Mouse (Mus musculus) CH12.LX (cell line): ENCODE measurements at regions not wholly inside any gene's neighbourhood (a gene's known extent, or its start where the extent isn't known, plus 50 kb on each side); places are given as distances from the start of the nearest gene placed in this dataset.

ENCODE experiments used
- DNase-seq: peaks from one replicate; pipeline ENCODE4 v3.0.0-alpha.2; 2013; ENCODE audit errors: extremely low read depth
- H3K27ac ChIP-seq: 2 replicates; pipeline ENCODE4 v1.5.1; 2012; ENCODE audit warnings: low read depth, mild to moderate bottlenecking, control low read depth, moderate library complexity; ENCODE audit not compliant: insufficient read depth
- H3K27me3 ChIP-seq: replicated peaks from 2 replicates; pipeline ENCODE3; 2012; ENCODE audit warnings: inconsistent platforms
- H3K36me3 ChIP-seq, 2 experiments: replicated peaks in 1 of 2; 2 replicates each; pipeline versions ENCODE3 to v1.6.1; 2012; ENCODE audit warnings: inconsistent platforms in 1 of 2, low read length in 1 of 2, mild to moderate bottlenecking in 1 of 2, mixed read lengths in 1 of 2, moderate library complexity in 1 of 2; ENCODE audit not compliant: control insufficient read depth in 1 of 2, insufficient read depth in 1 of 2
- H3K4me1 ChIP-seq, 2 experiments: 2 replicates each; pipeline ENCODE4 v1.6.1; 2012; ENCODE audit warnings: inconsistent platforms in 1 of 2, moderate library complexity in 1 of 2; ENCODE audit not compliant: insufficient read depth in 2 of 2, control insufficient read depth in 1 of 2
- H3K4me2 ChIP-seq: 2 replicates; pipeline ENCODE4 v1.6.1; 2012; ENCODE audit warnings: low read depth, mild to moderate bottlenecking, control low read depth; ENCODE audit not compliant: poor library complexity, insufficient read depth, severe bottlenecking
- H3K4me3 ChIP-seq, 3 experiments: fragments of 150-350 bp in 1 of 3; sonication (generic) in 1 of 3; replicated peaks in 1 of 3; 2 replicates each; pipeline versions ENCODE3 to v1.5.1; 2011 to 2012; ENCODE audit warnings: low read depth in 2 of 3, low read length in 2 of 3, mild to moderate bottlenecking in 2 of 3, moderate library complexity in 2 of 3, control low read depth in 1 of 3, improper control_type of control experiment in 1 of 3, inconsistent platforms in 1 of 3, mixed read lengths in 1 of 3; ENCODE audit not compliant: poor library complexity in 1 of 3
- H3K79me2 ChIP-seq: replicated peaks from 2 replicates; pipeline ENCODE4 v1.6.1; 2012; ENCODE audit warnings: mild to moderate bottlenecking, moderate library complexity; ENCODE audit not compliant: control insufficient read depth, poor library complexity, insufficient read depth, severe bottlenecking; ENCODE audit errors: extremely low read depth
- H3K9ac ChIP-seq: 2 replicates; pipeline ENCODE4 v1.6.1; 2012; ENCODE audit warnings: low read depth, mild to moderate bottlenecking, control low read depth, moderate library complexity; ENCODE audit not compliant: insufficient read depth
- H3K9me3 ChIP-seq: replicated peaks from 2 replicates; pipeline ENCODE3; 2012; ENCODE audit warnings: low read length, inconsistent platforms, mixed read lengths
- ELF1 ChIP-seq: IDR thresholded peaks from 2 replicates; pipeline ENCODE4 v1.6.1; 2014; ENCODE audit warnings: low read depth, mild to moderate bottlenecking, inconsistent platforms, low read length, improper control_type of control experiment
- GABPA ChIP-seq: IDR thresholded peaks from 2 replicates; pipeline ENCODE4 v1.6.1; 2012; ENCODE audit warnings: low read depth, low read length, improper control_type of control experiment, inconsistent platforms; ENCODE audit not compliant: insufficient replicate concordance
- JUND ChIP-seq: conservative IDR thresholded peaks from 2 replicates; pipeline ENCODE4 v1.6.1; 2011; ENCODE audit warnings: low read depth, low read length, improper control_type of control experiment
- MAFK ChIP-seq: IDR thresholded peaks from 2 replicates; pipeline ENCODE4 v1.6.1; 2011; ENCODE audit warnings: low read length, improper control_type of control experiment; ENCODE audit not compliant: insufficient replicate concordance
- MEF2A ChIP-seq: IDR thresholded peaks from 2 replicates; pipeline ENCODE4 v1.6.1; 2014; ENCODE audit warnings: low read depth, mild to moderate bottlenecking, inconsistent platforms, low read length, improper control_type of control experiment, borderline replicate concordance
- MYC ChIP-seq: IDR thresholded peaks from 2 replicates; pipeline ENCODE4 v1.6.1; 2011; ENCODE audit warnings: low read depth, mild to moderate bottlenecking, improper control_type of control experiment, low read length
- NELFE ChIP-seq: IDR thresholded peaks from 2 replicates; pipeline ENCODE4 v1.6.1; 2011; ENCODE audit warnings: low read depth, low read length, improper control_type of control experiment
- PAX5 ChIP-seq: IDR thresholded peaks from 2 replicates; pipeline ENCODE4 v1.6.1; 2012; ENCODE audit warnings: low read length, inconsistent platforms, mixed read lengths
- RAD21 ChIP-seq: IDR thresholded peaks from 2 replicates; pipeline ENCODE4 v1.6.1; 2011; ENCODE audit warnings: low read depth, mild to moderate bottlenecking, low read length, improper control_type of control experiment, moderate library complexity
- RCOR1 ChIP-seq: conservative IDR thresholded peaks from 2 replicates; pipeline ENCODE4 v1.6.1; 2012; ENCODE audit warnings: low read depth, mild to moderate bottlenecking, inconsistent platforms, low read length, improper control_type of control experiment
- SIN3A ChIP-seq: IDR thresholded peaks from 2 replicates; pipeline ENCODE4 v1.6.1; 2012; ENCODE audit warnings: low read length, improper control_type of control experiment, inconsistent platforms
- TBP ChIP-seq: conservative IDR thresholded peaks from 2 replicates; pipeline ENCODE4 v1.6.1; 2011; ENCODE audit warnings: low read depth, low read length, improper control_type of control experiment
- TCF12 ChIP-seq: IDR thresholded peaks from 2 replicates; pipeline ENCODE4 v1.6.1; 2014; ENCODE audit warnings: low read depth, mild to moderate bottlenecking, inconsistent platforms, low read length, improper control_type of control experiment
- USF1 ChIP-seq: IDR thresholded peaks from 2 replicates; pipeline ENCODE4 v1.6.1; 2014; ENCODE audit warnings: low read depth, mild to moderate bottlenecking, inconsistent platforms, low read length, improper control_type of control experiment
- ZKSCAN1 ChIP-seq: IDR thresholded peaks from 2 replicates; pipeline ENCODE4 v1.6.1; 2012; ENCODE audit warnings: low read depth, inconsistent platforms, low read length, improper control_type of control experiment, borderline replicate concordance
- ZMIZ1 ChIP-seq: IDR thresholded peaks from 2 replicates; pipeline ENCODE4 v1.6.1; 2012; ENCODE audit warnings: low read depth, mild to moderate bottlenecking, inconsistent platforms, low read length, improper control_type of control experiment
- dilution Hi-C: fragments of 300-500 bp; cut with MboI; formaldehyde crosslinking; loops from 2 replicates; pipeline ENCODE4 v1.14.3; 2020; ENCODE audit warnings: low sequenced_read_pairs; ENCODE audit not compliant: extremely low pct_unique_long_range_greater_than_20kb, extremely low pct_ligation_motif_present
- in situ Hi-C: fragments of 300-500 bp; cut with MboI; formaldehyde crosslinking; loops from 3 replicates; pipeline ENCODE4 v1.14.3; 2019; ENCODE audit warnings: low sequenced_read_pairs, low pct_ligation_motif_present, low pct_unique_long_range_greater_than_20kb, mixed read lengths

DNA sequence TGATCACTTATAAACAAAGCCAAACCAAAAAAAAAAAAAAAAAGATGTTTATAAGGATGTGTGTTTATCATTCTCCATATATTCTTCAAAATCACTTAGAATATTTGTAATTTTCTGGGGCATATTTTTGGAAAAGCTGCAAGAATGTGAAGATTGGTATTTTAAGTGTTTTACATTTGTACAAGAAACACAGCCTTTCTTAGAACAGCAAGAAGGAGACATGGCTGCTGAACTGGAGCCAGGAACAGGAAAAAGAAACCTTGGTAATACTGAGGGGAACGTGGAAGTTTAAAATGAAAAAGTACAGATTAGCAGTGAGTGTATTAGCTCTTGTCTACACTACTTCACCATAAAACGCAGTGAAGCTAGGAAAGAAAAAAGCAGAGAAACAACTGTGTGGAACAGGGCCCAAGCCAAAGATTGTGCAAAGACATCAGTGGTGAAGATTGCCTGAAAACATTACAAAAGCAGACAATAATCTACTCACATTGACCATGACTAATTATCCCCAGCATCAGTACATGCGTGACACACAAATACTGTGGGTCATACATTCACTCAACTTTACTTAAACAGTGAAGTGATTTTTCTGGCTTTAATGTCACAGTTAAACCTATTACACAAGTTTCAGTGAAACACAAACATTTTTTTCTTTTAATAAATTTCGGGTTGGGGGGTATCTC, 122.8 kb upstream of the Vegfc start:
- H3K4me3 ChIP-seq, result no peak overlapping the region

DNA sequence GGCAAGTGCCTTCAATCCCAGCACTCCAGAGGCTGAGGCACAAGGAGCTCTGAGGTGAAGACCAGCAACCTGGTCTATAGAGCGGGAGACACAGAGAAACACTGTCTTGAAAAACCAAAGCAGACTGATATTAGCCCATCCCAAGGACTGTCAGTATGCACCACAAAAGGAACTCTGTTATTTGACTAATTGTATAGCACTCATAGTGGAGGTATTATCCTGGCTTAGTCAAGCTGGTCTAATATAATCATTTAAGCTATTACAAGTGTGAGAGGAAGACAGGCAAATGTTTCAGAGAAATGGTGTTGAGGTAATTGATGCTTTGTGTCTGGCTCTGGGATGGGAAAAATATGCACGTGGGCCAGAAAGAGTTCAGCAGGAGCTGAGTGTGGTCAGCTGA, 121.3 kb upstream of the Vegfc start:
- no peaks in the 10 kb centered on the region for H3K4me1 ChIP-seq
- no peak for TF ChIP-seq TCF12
- TF ChIP-seq ELF1, result no peak
- no peak for TF ChIP-seq RCOR1
- TF ChIP-seq JUND, result no peak
- TF ChIP-seq MEF2A, result no peak
- no peak for TF ChIP-seq PAX5
- no peak for TF ChIP-seq USF1
- no peak for TF ChIP-seq ZMIZ1
- no peak for TF ChIP-seq MAFK
- TF ChIP-seq TBP, result no peak
- TF ChIP-seq MYC, result no peak
- TF ChIP-seq RAD21, result no peak
- no peak for TF ChIP-seq GABPA
- no peak for TF ChIP-seq ZKSCAN1
- no peak for TF ChIP-seq NELFE
- H3K9me3 ChIP-seq, result no peaks in the 10 kb centered on the region
- H3K79me2 ChIP-seq, result no peaks in the 10 kb centered on the region
- H3K27me3 ChIP-seq, result no peaks in the 10 kb centered on the region
- no peak overlapping the region for H3K4me2 ChIP-seq
- no peak for DNase-seq
- no peaks in the 10 kb centered on the region for H3K36me3 ChIP-seq
- no peak overlapping the region for H3K9ac ChIP-seq
- dilution Hi-C loops, result no loop called here
- in situ Hi-C loops, result no loop called here
- no peak overlapping the region for H3K27ac ChIP-seq
- no peak overlapping the region for H3K4me3 ChIP-seq

More for the DNA sequence above, 122.8 kb upstream of the Vegfc start:
- Histone ChIP-seq H3K27me3 (no peaks in the 10 kb centered on the region), H3K9ac (no peak overlapping the region), H3K79me2 (no peaks in the 10 kb centered on the region)
- in situ Hi-C loops, result no loop called here
- TF ChIP-seq SIN3A, result no peak
- TF ChIP-seq, all 38 proteins: peak for 0
- DNase-seq, result no peak
- no peak overlapping the region for H3K27ac ChIP-seq
- H3K36me3 ChIP-seq, result no peaks in the 10 kb centered on the region
- H3K9me3 ChIP-seq, result no peaks in the 10 kb centered on the region
- H3K4me2 ChIP-seq, result no peak overlapping the region
- dilution Hi-C loops, result no loop called here
- no peaks in the 10 kb centered on the region for H3K4me1 ChIP-seq
